Mouse (Mus musculus) myocyte (in vitro differentiated cells): ENCODE results near the gene Hoga1.

Experiments
- CEBPB ChIP-seq: IDR thresholded peaks from 2 replicates; pipeline ENCODE4 v1.6.1; 2011; ENCODE audit warnings: mild to moderate bottlenecking, moderate library complexity; ENCODE audit not compliant: poor library complexity, insufficient read depth, severe bottlenecking
- E2F4 ChIP-seq: IDR thresholded peaks from one replicate; pipeline ENCODE4 v1.6.1; 2011; ENCODE audit warnings: mild to moderate bottlenecking, control low read depth, moderate library complexity; ENCODE audit not compliant: insufficient read depth
- MAX ChIP-seq: IDR thresholded peaks from one replicate; pipeline ENCODE4 v1.6.1; 2011; ENCODE audit warnings: low read depth, mild to moderate bottlenecking, control low read depth
- MYOD1 ChIP-seq, 3 experiments: IDR thresholded peaks; one replicate each; pipeline ENCODE4 v1.6.1; 2011; ENCODE audit warnings: control low read depth in 2 of 3, low read depth in 2 of 3, mild to moderate bottlenecking in 2 of 3, moderate library complexity in 1 of 3; ENCODE audit not compliant: insufficient read length in 2 of 3, control insufficient read depth in 1 of 3
- MYOG ChIP-seq, 3 experiments: IDR thresholded peaks; one replicate each; pipeline ENCODE4 v1.6.1; 2011; ENCODE audit warnings: control low read depth in 2 of 3, low read depth in 2 of 3, mild to moderate bottlenecking in 2 of 3; ENCODE audit not compliant: insufficient read length in 2 of 3, control insufficient read depth in 1 of 3, insufficient read depth in 1 of 3
- POLR2A ChIP-seq: IDR thresholded peaks from one replicate; pipeline ENCODE4 v1.6.1; 2011; ENCODE audit warnings: low read depth, mild to moderate bottlenecking, control low read depth, moderate library complexity; ENCODE audit not compliant: insufficient read length
- POLR2AphosphoS2 ChIP-seq: IDR thresholded peaks from one replicate; pipeline ENCODE4 v1.6.1; 2011; ENCODE audit warnings: low read depth, control low read depth; ENCODE audit not compliant: insufficient read length
- TCF12 ChIP-seq: IDR thresholded peaks from one replicate; pipeline ENCODE4 v1.6.1; 2011; ENCODE audit warnings: mild to moderate bottlenecking, control low read depth; ENCODE audit not compliant: poor library complexity, insufficient read depth, severe bottlenecking
- TCF3 ChIP-seq: IDR thresholded peaks from one replicate; pipeline ENCODE4 v1.6.1; 2011; ENCODE audit warnings: low read depth, control low read depth; ENCODE audit not compliant: insufficient read length
- USF1 ChIP-seq: IDR thresholded peaks from one replicate; pipeline ENCODE4 v1.6.1; 2011; ENCODE audit warnings: low read depth, mild to moderate bottlenecking, control low read depth, moderate library complexity

- TF ChIP-seq MYOD1 (IDR thresholded peaks at IDR 0.05; ENCODE audit: control insufficient read depth in 1 of 3, insufficient read length in 2 of 3, low read depth in 2 of 3), result no peak
- TF ChIP-seq TCF12, result no peak
- TF ChIP-seq MAX, result no peak
- peak; percentile 16 for TF ChIP-seq POLR2AphosphoS2
- no peak for TF ChIP-seq CEBPB
- no peak for TF ChIP-seq POLR2A
- TF ChIP-seq MYOG (IDR thresholded peaks at IDR 0.05; ENCODE audit: control insufficient read depth in 1 of 3, insufficient read depth in 1 of 3, insufficient read length in 2 of 3, low read depth in 2 of 3), result no peak
- no peak for TF ChIP-seq TCF3
- TF ChIP-seq USF1, result no peak
- TF ChIP-seq E2F4, result no peak
Observed at GRCm38 (mm10) chr19:42072802-42073201, 27.4 kb downstream of the Hoga1 start.
